Mouse (Mus musculus): Measurements from ENCODE around the gene Hist1h3g. TPM values are rescaled to one million over a fixed set of nuclear protein-coding genes. Genes with fewer than 3 reads are reported as not detected.
A peak's percentile ranks its signal among the peaks of the same experiment; 100 is the strongest.

Gene Hist1h3g
- total and polyA plus RNA-seq, 2 experiments from 2014 or later = 262 TPM; not detected in 1

- no peak for TF ChIP-seq CTCF (IDR thresholded peaks at IDR 0.05)
- Histone ChIP-seq H3K36me3 (ENCODE audit: insufficient read depth, low read length) (no peaks in the 10 kb centered on the region), H3K4me3 (ENCODE audit: low read depth, low read length) (no peak overlapping the region), H3K4me2 (ENCODE audit: low read depth, low read length, poor library complexity, severe bottlenecking) (no peak overlapping the region), H3K4me1 (ENCODE audit: insufficient read depth, low read length) (no peaks in the 10 kb centered on the region; the same call in 1 of the 2 replicates), H3K9ac (replicated peaks; ENCODE audit: low read length, poor library complexity, severe bottlenecking) (no peak overlapping the region), H3K27me3 (ENCODE audit: insufficient read depth, low read length) (no peaks in the 10 kb centered on the region), H3K27ac (ENCODE audit: low read depth, low read length) (no peak overlapping the region), H3K9me3 (ENCODE audit: low read length) (no peaks in the 10 kb centered on the region)
- WGBS = 51% methylated on average over 5 of the region's 5 CpGs
- ATAC-seq (ENCODE audit: low FRiP score) (no peak), DNase-seq (ENCODE audit: low spot score) (no peak)
Observed at GRCm38 (mm10) chr13:23523976-23524375, 11.2 kb upstream of the Hist1h3g start.

- Histone ChIP-seq H3K4me1 (ENCODE audit: insufficient read depth, low read length) (no peaks in the 10 kb centered on the region; the same call in 1 of the 2 replicates), H3K9me3 (ENCODE audit: low read length) (no peaks in the 10 kb centered on the region), H3K4me3 (ENCODE audit: low read depth, low read length) (peak overlapping the region; percentile 10; the same call in 1 of the 2 replicates), H3K36me3 (ENCODE audit: insufficient read depth, low read length) (no peaks in the 10 kb centered on the region), H3K4me2 (ENCODE audit: low read depth, low read length, poor library complexity, severe bottlenecking) (0 out of 2 replicates have a peak overlapping the region, but pooled peaks have one; percentile 0), H3K9ac (replicated peaks; ENCODE audit: low read length, poor library complexity, severe bottlenecking) (no peak overlapping the region), H3K27ac (ENCODE audit: low read depth, low read length) (no peak overlapping the region), H3K27me3 (ENCODE audit: insufficient read depth, low read length) (no peaks in the 10 kb centered on the region)
- ATAC-seq (ENCODE audit: low FRiP score) = no peak
- DNase-seq (ENCODE audit: low spot score) = peak; percentile 89
- peak; percentile 91 for TF ChIP-seq CTCF (IDR thresholded peaks at IDR 0.05)
- WGBS = 9% methylated on average over 5 of the region's 5 CpGs
Observed at GRCm38 (mm10) chr13:23524654-23525053, 10.6 kb upstream of the Hist1h3g start.

GRCm38 (mm10) chr13:23525901-23526300, 9.3 kb upstream of the Hist1h3g start:
- ATAC-seq (ENCODE audit: low FRiP score) (no peak), DNase-seq (ENCODE audit: low spot score) (no peak)
- H3K36me3 ChIP-seq (ENCODE audit: insufficient read depth, low read length) = no peaks in the 10 kb centered on the region
- H3K4me1 ChIP-seq (ENCODE audit: insufficient read depth, low read length) = no peaks in the 10 kb centered on the region; the same call in 1 of the 2 replicates
- H3K4me2 ChIP-seq (ENCODE audit: low read depth, low read length, poor library complexity, severe bottlenecking) = peak overlapping the region; percentile 54
- no peak overlapping the region for H3K9ac ChIP-seq (replicated peaks; ENCODE audit: low read length, poor library complexity, severe bottlenecking)
- 2% methylated on average over 10 of the region's 10 CpGs for WGBS
- TF ChIP-seq CTCF (IDR thresholded peaks at IDR 0.05) = no peak
- no peaks in the 10 kb centered on the region for H3K27me3 ChIP-seq (ENCODE audit: insufficient read depth, low read length)
- no peaks in the 10 kb centered on the region for H3K9me3 ChIP-seq (ENCODE audit: low read length)
- no peak overlapping the region for H3K27ac ChIP-seq (ENCODE audit: low read depth, low read length)
- peak overlapping the region; percentile 41 for H3K4me3 ChIP-seq (ENCODE audit: low read depth, low read length)

GRCm38 (mm10) chr13:23526312-23526711, 8.9 kb upstream of the Hist1h3g start:
- H3K27me3 ChIP-seq (ENCODE audit: insufficient read depth, low read length) = no peaks in the 10 kb centered on the region
- H3K9ac ChIP-seq (replicated peaks; ENCODE audit: low read length, poor library complexity, severe bottlenecking) = 0 out of 2 replicates have a peak overlapping the region, but pooled peaks have one; percentile 15
- DNase-seq (ENCODE audit: low spot score) = peak; percentile 96
- WGBS = under 1% methylated on average over 17 of the region's 17 CpGs
- no peak overlapping the region for H3K27ac ChIP-seq (ENCODE audit: low read depth, low read length)
- peak overlapping the region; percentile 41 for H3K4me3 ChIP-seq (ENCODE audit: low read depth, low read length)
- H3K36me3 ChIP-seq (ENCODE audit: insufficient read depth, low read length) = no peaks in the 10 kb centered on the region
- H3K4me1 ChIP-seq (ENCODE audit: insufficient read depth, low read length) = no peaks in the 10 kb centered on the region; the same call in 1 of the 2 replicates
- peak overlapping the region; percentile 54 for H3K4me2 ChIP-seq (ENCODE audit: low read depth, low read length, poor library complexity, severe bottlenecking)
- ATAC-seq (ENCODE audit: low FRiP score) = peak; percentile 54
- H3K9me3 ChIP-seq (ENCODE audit: low read length) = no peaks in the 10 kb centered on the region
- no peak for TF ChIP-seq CTCF (IDR thresholded peaks at IDR 0.05)

- ATAC-seq (ENCODE audit: low FRiP score) = no peak
- H3K4me1 ChIP-seq (ENCODE audit: insufficient read depth, low read length) = peaks cover 7% of the 10 kb centered on the region; the same call in 1 of the 2 replicates
- H3K4me3 ChIP-seq (ENCODE audit: low read depth, low read length) = no peak overlapping the region
- H3K4me2 ChIP-seq (ENCODE audit: low read depth, low read length, poor library complexity, severe bottlenecking) = no peak overlapping the region
- no peak for TF ChIP-seq CTCF (IDR thresholded peaks at IDR 0.05)
- 80% methylated on average over 5 of the region's 5 CpGs for WGBS
- no peak for DNase-seq (ENCODE audit: low spot score)
- H3K9ac ChIP-seq (replicated peaks; ENCODE audit: low read length, poor library complexity, severe bottlenecking) = no peak overlapping the region
- H3K36me3 ChIP-seq (ENCODE audit: insufficient read depth, low read length) = no peaks in the 10 kb centered on the region
- no peak overlapping the region for H3K27ac ChIP-seq (ENCODE audit: low read depth, low read length)
- H3K9me3 ChIP-seq (ENCODE audit: low read length) = no peaks in the 10 kb centered on the region
- no peaks in the 10 kb centered on the region for H3K27me3 ChIP-seq (ENCODE audit: insufficient read depth, low read length)
Observed at GRCm38 (mm10) chr13:23529005-23529404, 6.2 kb upstream of the Hist1h3g start.

- no peak for ATAC-seq (ENCODE audit: low FRiP score)
- no peak overlapping the region for H3K27ac ChIP-seq (ENCODE audit: low read depth, low read length)
- H3K4me1 ChIP-seq (ENCODE audit: insufficient read depth, low read length) = peaks cover 10% of the 10 kb centered on the region
- TF ChIP-seq CTCF (IDR thresholded peaks at IDR 0.05) = no peak
- H3K4me3 ChIP-seq (ENCODE audit: low read depth, low read length) = peak overlapping the region; percentile 52
- H3K4me2 ChIP-seq (ENCODE audit: low read depth, low read length, poor library complexity, severe bottlenecking) = peak overlapping the region; percentile 58
- H3K9me3 ChIP-seq (ENCODE audit: low read length) = no peaks in the 10 kb centered on the region
- no peaks in the 10 kb centered on the region for H3K27me3 ChIP-seq (ENCODE audit: insufficient read depth, low read length)
- H3K36me3 ChIP-seq (ENCODE audit: insufficient read depth, low read length) = no peaks in the 10 kb centered on the region
- no peak overlapping the region for H3K9ac ChIP-seq (replicated peaks; ENCODE audit: low read length, poor library complexity, severe bottlenecking)
- no peak for DNase-seq (ENCODE audit: low spot score)
- WGBS = 24% methylated on average over 2 of the region's 2 CpGs
Observed at GRCm38 (mm10) chr13:23529480-23530165, 5.6 kb upstream of the Hist1h3g start.
